Mouse (Mus musculus): Measurements from ENCODE around the gene Glrx2. TPM values are rescaled to one million over a fixed set of nuclear protein-coding genes. Genes with fewer than 3 reads are reported as not detected.

The Glrx2 gene
- polyA plus RNA-seq, 1 experiment from 2014 or later, result 135 TPM

GRCm38 (mm10) chr1:143727701-143728445 is 11.7 kb downstream of the Glrx2 start:
- Histone ChIP-seq H3K4me1 (replicated peaks) (no peaks in the 10 kb centered on the region), H3K4me3 (replicated peaks) (no peak overlapping the region), H3K9ac (replicated peaks) (no peak overlapping the region), H3K4me2 (replicated peaks) (no peak overlapping the region), H3K27ac (no peak overlapping the region), H3K27me3 (no peaks in the 10 kb centered on the region), H3K36me3 (no peaks in the 10 kb centered on the region), H3K9me3 (no peaks in the 10 kb centered on the region)
- WGBS, result 85% methylated on average over 9 of the region's 9 CpGs
- ATAC-seq, result no peak

DNA sequence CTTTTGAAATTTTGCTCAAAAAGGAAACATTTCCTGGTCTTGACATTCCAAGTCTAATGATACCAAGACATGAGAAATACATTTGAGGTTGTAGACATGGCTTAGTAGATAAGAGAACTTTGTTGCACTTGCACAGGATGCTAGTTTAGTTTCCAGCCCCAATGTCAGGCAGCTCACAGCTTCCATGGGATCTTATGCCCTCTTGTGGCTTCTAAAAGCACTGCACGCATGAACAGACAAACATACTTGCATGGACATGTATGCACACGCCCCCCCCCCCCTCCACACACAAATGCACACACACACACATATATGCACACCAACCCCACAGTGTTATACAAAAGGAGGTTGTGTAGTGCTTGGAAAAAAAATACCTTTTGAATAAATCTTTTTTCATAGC is 14.8 kb downstream of the Glrx2 start:
- no peak for ATAC-seq

GRCm38 (mm10) chr1:143731691-143732090 is 15.6 kb downstream of the Glrx2 start:
- H3K27ac ChIP-seq, result no peak overlapping the region
- no peaks in the 10 kb centered on the region for H3K36me3 ChIP-seq
- no peaks in the 10 kb centered on the region; the same call in 1 of the 2 replicates for H3K27me3 ChIP-seq
- WGBS, result 50% methylated on average over 4 of the region's 4 CpGs
- ATAC-seq, result no peak
- H3K4me3 ChIP-seq (replicated peaks), result no peak overlapping the region
- no peaks in the 10 kb centered on the region for H3K4me1 ChIP-seq (replicated peaks)
- no peak overlapping the region for H3K4me2 ChIP-seq (replicated peaks)
- H3K9ac ChIP-seq (replicated peaks), result no peak overlapping the region
- H3K9me3 ChIP-seq, result no peaks in the 10 kb centered on the region

More for the DNA sequence above, 14.8 kb downstream of the Glrx2 start:
- whole genome bisulfite sequencing, result 86% methylated on average over 2 of the region's 2 CpGs
- no peaks in the 10 kb centered on the region for H3K36me3 ChIP-seq
- H3K4me1 ChIP-seq (replicated peaks), result no peaks in the 10 kb centered on the region
- H3K4me2 ChIP-seq (replicated peaks), result no peak overlapping the region
- H3K9me3 ChIP-seq, result no peaks in the 10 kb centered on the region
- H3K27ac ChIP-seq, result no peak overlapping the region
- H3K4me3 ChIP-seq (replicated peaks), result no peak overlapping the region
- no peaks in the 10 kb centered on the region for H3K27me3 ChIP-seq
- no peak overlapping the region for H3K9ac ChIP-seq (replicated peaks)

DNA sequence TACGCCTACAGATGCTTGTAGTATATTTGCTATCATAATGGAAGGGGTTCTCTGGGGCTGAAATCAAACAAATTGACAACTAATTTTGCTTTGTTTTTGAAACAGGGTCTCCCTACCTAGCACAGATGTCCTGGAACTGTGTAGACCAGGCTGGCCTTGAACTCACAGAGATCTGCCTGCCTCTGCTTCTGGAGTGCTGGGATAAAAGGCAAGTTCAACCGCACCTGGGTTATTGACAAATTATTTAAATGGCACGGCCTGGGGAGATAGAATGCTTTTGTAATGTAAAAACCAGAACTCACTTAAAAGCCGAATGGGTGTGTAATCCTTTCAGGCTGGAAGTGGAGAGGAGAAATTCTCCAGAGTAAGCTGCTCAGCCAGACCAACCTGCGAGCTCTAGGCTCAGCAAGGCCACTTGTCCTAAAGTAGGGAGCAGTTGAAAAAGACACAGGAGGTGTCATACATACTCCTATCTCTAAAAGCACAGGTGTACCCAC is 17.8 kb downstream of the Glrx2 start:
- Histone ChIP-seq H3K9ac (replicated peaks) (no peak overlapping the region), H3K4me3 (replicated peaks) (no peak overlapping the region), H3K4me1 (replicated peaks) (no peaks in the 10 kb centered on the region), H3K4me2 (replicated peaks) (no peak overlapping the region), H3K27ac (no peak overlapping the region), H3K9me3 (no peaks in the 10 kb centered on the region), H3K36me3 (no peaks in the 10 kb centered on the region), H3K27me3 (no peaks in the 10 kb centered on the region; the same call in 1 of the 2 replicates)
- ATAC-seq, result no peak
- WGBS, result 67% methylated on average over 5 of the region's 5 CpGs

GRCm38 (mm10) chr1:143738811-143739210 is 22.7 kb downstream of the Glrx2 start:
- Histone ChIP-seq H3K27me3 (no peaks in the 10 kb centered on the region; the same call in 1 of the 2 replicates), H3K4me3 (replicated peaks) (peak overlapping the region; percentile 69), H3K4me1 (replicated peaks) (peaks cover 15% of the 10 kb centered on the region), H3K9ac (replicated peaks) (peak overlapping the region; percentile 81), H3K27ac (peak overlapping the region; percentile 88), H3K4me2 (replicated peaks) (peak overlapping the region; percentile 77), H3K36me3 (peaks cover 13% of the 10 kb centered on the region), H3K9me3 (no peaks in the 10 kb centered on the region)
- peak; percentile 49 for ATAC-seq
- WGBS, result 28% methylated on average over 11 of the region's 11 CpGs

- H3K4me3 ChIP-seq (replicated peaks), result peak overlapping the region; percentile 69
- ATAC-seq, result peak; percentile 92
- H3K27ac ChIP-seq, result peak overlapping the region; percentile 88
- H3K9me3 ChIP-seq, result no peaks in the 10 kb centered on the region
- H3K4me2 ChIP-seq (replicated peaks), result peak overlapping the region; percentile 77
- H3K27me3 ChIP-seq, result no peaks in the 10 kb centered on the region; the same call in 1 of the 2 replicates
- H3K4me1 ChIP-seq (replicated peaks), result peaks cover 15% of the 10 kb centered on the region
- WGBS, result under 1% methylated on average over 67 of the region's 71 CpGs
- H3K36me3 ChIP-seq, result peaks cover 19% of the 10 kb centered on the region
- peak overlapping the region; percentile 81 for H3K9ac ChIP-seq (replicated peaks)
Measured at GRCm38 (mm10) chr1:143739361-143740350, 23.5 kb downstream of the Glrx2 start.

DNA sequence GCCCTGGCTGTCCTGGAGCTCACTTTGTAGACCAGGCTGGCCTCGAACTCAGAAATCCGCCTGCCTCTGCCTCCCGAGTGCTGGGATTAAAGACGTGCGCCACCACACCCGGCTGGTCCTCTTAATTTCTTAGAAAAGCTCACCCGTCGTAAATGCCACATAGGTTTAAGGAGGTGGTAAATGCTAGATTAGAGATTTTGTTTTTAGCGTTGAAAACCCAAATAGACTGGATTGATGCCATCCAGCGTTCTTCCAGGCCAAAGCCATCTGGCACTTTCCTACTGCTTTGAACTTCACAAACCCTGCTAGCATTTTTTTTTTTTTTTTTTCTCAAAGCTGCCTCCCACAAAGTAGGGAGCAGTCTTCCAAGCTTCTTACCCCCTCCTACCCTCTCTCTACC is 24.4 kb downstream of the Glrx2 start:
- ATAC-seq, result no peak
- 90% methylated on average over 10 of the region's 10 CpGs for WGBS
- Histone ChIP-seq H3K9me3 (no peaks in the 10 kb centered on the region), H3K27me3 (no peaks in the 10 kb centered on the region; the same call in 1 of the 2 replicates), H3K9ac (replicated peaks) (no peak overlapping the region), H3K27ac (no peak overlapping the region), H3K4me3 (replicated peaks) (no peak overlapping the region; the same call in 1 of the 2 replicates), H3K36me3 (peaks cover 28% of the 10 kb centered on the region), H3K4me2 (replicated peaks) (peak overlapping the region; percentile 77; the same call in 1 of the 2 replicates), H3K4me1 (replicated peaks) (peaks cover 15% of the 10 kb centered on the region)

DNA sequence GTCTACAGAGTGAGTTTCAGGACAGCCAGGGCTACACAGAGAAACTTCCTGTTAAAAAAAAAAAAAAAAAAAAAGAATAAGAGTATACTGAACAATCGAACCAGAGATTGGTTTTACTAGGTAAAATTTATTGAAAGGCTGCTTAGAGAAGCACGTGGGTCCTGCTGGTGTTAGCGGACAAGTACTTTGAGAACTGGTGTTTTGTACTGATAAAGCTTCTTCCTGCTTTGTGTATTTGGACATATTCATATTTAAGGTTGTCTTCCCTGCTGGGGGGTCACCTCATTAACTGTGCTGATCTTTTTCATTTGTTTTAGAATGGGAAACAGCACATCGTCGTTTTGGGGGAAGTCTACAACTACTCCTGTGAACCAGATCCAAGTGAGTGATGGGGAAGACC is 25.2 kb downstream of the Glrx2 start:
- Histone ChIP-seq H3K27me3 (no peaks in the 10 kb centered on the region; the same call in 1 of the 2 replicates), H3K9me3 (no peaks in the 10 kb centered on the region), H3K4me3 (replicated peaks) (no peak overlapping the region), H3K36me3 (peaks cover 36% of the 10 kb centered on the region), H3K4me1 (replicated peaks) (peaks cover 15% of the 10 kb centered on the region), H3K27ac (no peak overlapping the region), H3K9ac (replicated peaks) (no peak overlapping the region), H3K4me2 (replicated peaks) (no peak overlapping the region)
- 93% methylated on average over 5 of the region's 5 CpGs for WGBS
- ATAC-seq, result no peak

- WGBS, result 61% methylated on average over 6 of the region's 6 CpGs
- Histone ChIP-seq H3K4me2 (replicated peaks) (no peak overlapping the region), H3K9me3 (no peaks in the 10 kb centered on the region), H3K27ac (no peak overlapping the region), H3K27me3 (no peaks in the 10 kb centered on the region), H3K9ac (replicated peaks) (no peak overlapping the region), H3K4me3 (replicated peaks) (no peak overlapping the region), H3K4me1 (replicated peaks) (peaks cover 15% of the 10 kb centered on the region), H3K36me3 (peaks cover 44% of the 10 kb centered on the region)
- ATAC-seq, result no peak
Measured at GRCm38 (mm10) chr1:143742186-143742585, 26.0 kb downstream of the Glrx2 start.

DNA sequence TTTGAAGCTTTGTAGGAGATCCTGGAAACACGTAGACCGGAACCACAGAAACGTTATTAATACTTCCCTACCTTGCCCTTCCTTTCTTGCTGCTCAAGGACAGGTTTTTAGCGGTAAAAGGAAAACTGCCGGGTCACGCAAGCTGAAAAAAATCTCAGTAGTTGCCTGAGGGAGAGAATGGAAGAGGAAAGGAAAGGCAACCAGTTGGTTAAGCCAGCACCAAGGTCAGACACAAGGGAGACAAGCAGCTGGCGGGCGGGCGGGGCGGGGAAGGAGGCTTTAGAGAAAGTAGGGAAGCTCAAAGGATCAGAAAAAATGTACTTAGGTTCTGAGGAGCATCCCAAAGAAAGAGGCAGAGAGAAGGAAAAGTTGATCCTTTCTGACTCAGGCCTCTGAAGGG is 29.7 kb downstream of the Glrx2 start:
- Histone ChIP-seq H3K36me3 (peaks cover 57% of the 10 kb centered on the region), H3K9ac (replicated peaks) (no peak overlapping the region), H3K4me1 (replicated peaks) (peaks cover 4% of the 10 kb centered on the region; the same call in 1 of the 2 replicates), H3K27ac (no peak overlapping the region), H3K27me3 (no peaks in the 10 kb centered on the region), H3K4me2 (replicated peaks) (no peak overlapping the region), H3K9me3 (no peaks in the 10 kb centered on the region), H3K4me3 (replicated peaks) (no peak overlapping the region)
- 91% methylated on average over 10 of the region's 10 CpGs for WGBS
- no peak for ATAC-seq

- ATAC-seq, result no peak
- WGBS, result 96% methylated on average over 8 of the region's 8 CpGs
- H3K36me3 ChIP-seq, result peaks cover 79% of the 10 kb centered on the region
Measured at GRCm38 (mm10) chr1:143762159-143762558, 46.0 kb downstream of the Glrx2 start.

More at GRCm38 (mm10) chr1:143762159-143762558, 46.0 kb downstream of the Glrx2 start:
- H3K4me1 ChIP-seq (replicated peaks), result peaks cover 4% of the 10 kb centered on the region; the same call in 1 of the 2 replicates
- H3K4me3 ChIP-seq (replicated peaks), result no peak overlapping the region
- no peak overlapping the region for H3K4me2 ChIP-seq (replicated peaks)
- no peak overlapping the region for H3K27ac ChIP-seq
- H3K27me3 ChIP-seq, result no peaks in the 10 kb centered on the region
- no peak overlapping the region for H3K9ac ChIP-seq (replicated peaks)
- H3K9me3 ChIP-seq, result no peaks in the 10 kb centered on the region

All from midbrain, embryonic 13.5 days (tissue).